Mouse (Mus musculus) kidney, adult 2 months (tissue): Measurements from ENCODE around the gene Gm40193. TPM values are rescaled to one million over a fixed set of nuclear protein-coding genes. Genes with fewer than 3 reads are reported as not detected.

ENCODE experiments used
- DNase-seq: peaks from one replicate; pipeline ENCODE4 v3.0.0; 2021
- H3K27ac ChIP-seq: fragments of 200-500 bp; 2 replicates; pipeline ENCODE4 v1.5.1; 2012; ENCODE audit warnings: low read depth, low read length, control low read depth, inconsistent platforms; ENCODE audit not compliant: insufficient read depth
- H3K27me3 ChIP-seq: fragments of 200-500 bp; replicated peaks from 2 replicates; pipeline ENCODE4 v1.6.1; 2012; ENCODE audit warnings: mild to moderate bottlenecking, moderate library complexity, low read length, inconsistent platforms; ENCODE audit not compliant: control insufficient read depth, insufficient read depth
- H3K36me3 ChIP-seq: fragments of 200-500 bp; 2 replicates; pipeline ENCODE4 v1.6.1; 2012; ENCODE audit warnings: mild to moderate bottlenecking, moderate library complexity, low read length, inconsistent platforms; ENCODE audit not compliant: control insufficient read depth, insufficient read depth
- H3K4me1 ChIP-seq: fragments of 200-500 bp; 2 replicates; pipeline ENCODE4 v1.6.1; 2011; ENCODE audit warnings: low read length; ENCODE audit not compliant: control insufficient read depth, insufficient read depth
- H3K4me3 ChIP-seq: fragments of 200-500 bp; 2 replicates; pipeline ENCODE4 v1.5.1; 2011; ENCODE audit warnings: mild to moderate bottlenecking, low read depth, low read length, control low read depth; ENCODE audit not compliant: insufficient read depth
- CTCF ChIP-seq: fragments of 200-500 bp; conservative IDR thresholded peaks from 2 replicates; pipeline ENCODE4 v1.5.1; 2011; ENCODE audit warnings: low read depth, mild to moderate bottlenecking, control low read depth, low read length, moderate library complexity, mixed read lengths; ENCODE audit not compliant: insufficient read depth, insufficient read length
- POLR2A ChIP-seq: fragments of 200-500 bp; IDR thresholded peaks from one replicate; pipeline ENCODE4 v1.6.1; 2011; ENCODE audit warnings: low read depth, low read length, control low read depth
- WGBS: fragments of 180-500 bp; shearing (Covaris S2); methylation state at CpG from one replicate; pipeline ENCODE4 v1.1.7; 2018; 5-methylcytosine and 5-hydroxymethylcytosine counted together
- polyA plus RNA-seq: library from polyadenylated mRNA; depleted of rRNA; stranded (reverse); fragments of >200 nt; gene quantifications from 2 replicates; pipeline ENCODE4 v1.2.3, GENCODE M21; 2012

Gm40193 gene
- polyA plus RNA-seq, 1 experiment, result not detected

DNA sequence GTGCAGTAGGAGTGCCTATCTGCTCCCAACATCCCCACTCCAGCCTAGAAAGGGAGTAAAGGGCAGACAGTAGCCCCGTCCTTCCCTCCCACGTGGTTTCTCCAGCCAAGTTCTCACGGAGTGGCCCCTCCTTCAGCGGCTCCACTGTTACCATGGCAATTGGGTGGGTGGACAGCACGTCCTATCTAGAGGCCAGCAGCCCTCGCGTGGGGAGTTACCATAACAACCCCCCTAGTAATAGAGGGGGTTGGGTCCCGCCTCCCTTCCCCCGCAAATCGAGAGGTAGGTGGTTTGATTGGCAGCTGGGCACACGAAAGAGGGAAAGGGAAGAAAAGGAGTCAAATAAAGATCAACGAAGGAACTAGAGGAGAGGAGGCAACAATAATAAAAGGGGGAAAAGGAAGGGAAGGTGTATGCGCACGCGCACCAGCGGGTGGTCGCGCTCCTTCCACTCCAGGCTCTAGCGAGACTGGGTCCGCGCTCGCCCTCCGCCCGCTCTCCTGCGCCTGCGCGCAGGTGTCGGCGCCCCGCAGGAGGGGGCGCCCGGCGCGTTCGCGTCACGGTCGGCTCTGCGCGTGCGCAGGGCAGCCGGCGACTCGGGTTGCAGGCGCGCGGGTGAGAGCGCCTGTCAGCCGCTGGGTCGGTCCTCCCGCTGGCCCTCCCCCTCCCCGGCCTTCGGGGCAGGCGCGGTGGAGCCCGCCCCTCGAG, 29.7 kb upstream of the Gm40193 start, which contains the start of gene Mink1:
Gene Mink1 (plus strand): TSS at position 595 of the 708 bp plus-strand sequence.
- peak within 1 kb of the TSS; percentile 92 for H3K27ac ChIP-seq
- H3K36me3 ChIP-seq, result no peaks in the 10 kb centered on the region
- H3K4me1 ChIP-seq, result peaks cover 21% of the 10 kb centered on the region
- DNase-seq, result peak; percentile 95
- peak within 1 kb of the TSS; percentile 86 for H3K4me3 ChIP-seq
- H3K27me3 ChIP-seq, result no peaks in the 10 kb centered on the region
- under 1% methylated on average over 57 of the region's 57 CpGs for WGBS
- TF ChIP-seq POLR2A, result peak; percentile 35
- no peak for TF ChIP-seq CTCF

DNA sequence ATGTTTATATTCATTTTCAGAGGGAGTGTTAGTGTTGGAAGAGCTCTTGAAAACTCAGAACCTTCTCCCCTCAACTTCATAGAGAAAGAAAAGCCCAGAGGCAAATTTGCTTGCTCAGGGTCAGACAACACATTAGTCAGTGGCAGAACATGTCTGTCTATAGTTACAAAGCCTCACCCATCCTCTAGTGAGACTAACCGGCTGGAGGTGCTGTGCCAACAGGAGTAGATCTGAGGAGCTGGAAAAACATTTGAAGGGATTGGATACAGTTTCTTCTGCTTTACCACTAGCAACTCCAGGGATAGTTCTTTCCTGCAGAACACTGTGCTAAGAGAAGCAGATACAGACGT, 29.2 kb upstream of the Gm40193 start:
- H3K4me1 ChIP-seq, result peaks cover 20% of the 10 kb centered on the region
- H3K36me3 ChIP-seq, result no peaks in the 10 kb centered on the region
- no peaks in the 10 kb centered on the region for H3K27me3 ChIP-seq
- peak overlapping the region; percentile 86 for H3K4me3 ChIP-seq
- TF ChIP-seq POLR2A, result no peak
- TF ChIP-seq CTCF, result no peak
- no peak for DNase-seq
- 0% methylated on average over 2 of the region's 2 CpGs for WGBS
- H3K27ac ChIP-seq, result no peak overlapping the region

DNA sequence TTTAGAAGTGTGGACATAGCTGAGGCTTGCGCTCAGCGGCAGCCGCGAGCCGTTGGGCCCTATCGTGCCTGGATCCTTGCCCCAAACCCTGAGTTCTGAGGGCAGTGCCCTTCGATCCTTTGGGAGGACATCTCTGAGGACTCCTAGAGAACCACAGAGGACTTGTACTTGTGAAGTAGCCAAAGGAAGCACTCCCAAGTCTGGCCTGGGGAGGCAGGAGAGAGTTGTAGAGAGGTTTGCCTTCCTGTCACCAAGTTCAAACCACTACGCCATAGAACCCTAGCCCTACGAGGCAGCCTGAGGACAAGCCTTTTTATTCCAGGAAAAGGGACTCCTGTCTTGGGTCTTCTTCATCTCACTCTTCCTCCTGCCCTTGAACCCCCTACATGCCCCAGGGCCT, 24.8 kb upstream of the Gm40193 start:
- H3K27me3 ChIP-seq, result no peaks in the 10 kb centered on the region
- H3K4me1 ChIP-seq, result 0 out of 2 replicates have a peak, but pooled peaks cover 5% of the 10 kb centered on the region
- WGBS, result 77% methylated on average over 9 of the region's 9 CpGs
- H3K4me3 ChIP-seq, result no peak overlapping the region
- DNase-seq, result peak; percentile 44
- no peaks in the 10 kb centered on the region for H3K36me3 ChIP-seq
- TF ChIP-seq POLR2A, result no peak
- no peak; the same call in 1 of the 2 replicates for TF ChIP-seq CTCF
- H3K27ac ChIP-seq, result no peak overlapping the region

DNA sequence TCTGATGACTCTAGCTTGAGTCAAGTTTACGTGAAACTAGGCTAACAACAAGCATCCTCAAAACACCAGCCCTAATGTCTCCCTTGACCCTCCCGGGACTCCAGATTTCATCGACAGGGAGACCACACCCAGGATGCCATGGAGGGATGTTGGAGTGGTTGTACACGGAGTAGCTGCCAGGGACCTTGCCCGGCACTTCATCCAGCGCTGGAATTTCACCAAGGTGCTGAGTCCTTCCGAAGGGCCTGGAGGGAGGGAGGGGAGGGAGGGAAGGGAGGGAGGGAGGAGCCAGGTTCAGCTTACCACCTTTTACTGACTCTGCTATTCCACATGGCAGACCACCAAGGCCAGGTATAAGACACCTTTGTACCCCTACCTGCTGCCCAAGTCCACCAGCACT, 21.2 kb upstream of the Gm40193 start:
- TF ChIP-seq POLR2A, result no peak
- TF ChIP-seq CTCF, result no peak
- WGBS, result 33% methylated on average over 7 of the region's 7 CpGs
- H3K27ac ChIP-seq, result no peak overlapping the region
- no peak for DNase-seq
- no peaks in the 10 kb centered on the region for H3K4me1 ChIP-seq
- H3K4me3 ChIP-seq, result no peak overlapping the region
- H3K27me3 ChIP-seq, result no peaks in the 10 kb centered on the region
- no peaks in the 10 kb centered on the region for H3K36me3 ChIP-seq

DNA sequence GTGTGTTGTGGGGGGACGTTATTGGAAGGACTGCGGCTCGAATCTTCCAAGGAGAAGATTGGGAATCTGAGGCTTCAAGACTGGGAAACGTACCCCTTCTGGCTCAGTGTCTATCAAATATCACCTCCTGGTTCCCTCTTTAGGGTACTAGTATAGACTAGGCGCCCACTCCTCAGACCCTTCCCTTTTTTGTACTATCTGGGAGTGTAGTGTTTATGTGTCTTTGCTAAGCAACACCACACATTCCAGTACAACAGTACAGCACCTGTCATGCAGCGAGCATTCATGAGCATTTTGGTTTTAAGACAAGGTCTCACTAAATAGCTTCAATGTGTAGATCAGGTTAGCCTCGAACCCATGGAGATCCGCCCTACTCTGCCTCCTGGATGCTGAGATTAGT, 18.8 kb upstream of the Gm40193 start:
- Histone ChIP-seq H3K27ac (no peak overlapping the region), H3K4me3 (no peak overlapping the region), H3K4me1 (no peaks in the 10 kb centered on the region), H3K27me3 (no peaks in the 10 kb centered on the region), H3K36me3 (no peaks in the 10 kb centered on the region)
- 94% methylated on average over 8 of the region's 8 CpGs for whole genome bisulfite sequencing
- no peak for DNase-seq
- TF ChIP-seq POLR2A (no peak), CTCF (no peak)

DNA sequence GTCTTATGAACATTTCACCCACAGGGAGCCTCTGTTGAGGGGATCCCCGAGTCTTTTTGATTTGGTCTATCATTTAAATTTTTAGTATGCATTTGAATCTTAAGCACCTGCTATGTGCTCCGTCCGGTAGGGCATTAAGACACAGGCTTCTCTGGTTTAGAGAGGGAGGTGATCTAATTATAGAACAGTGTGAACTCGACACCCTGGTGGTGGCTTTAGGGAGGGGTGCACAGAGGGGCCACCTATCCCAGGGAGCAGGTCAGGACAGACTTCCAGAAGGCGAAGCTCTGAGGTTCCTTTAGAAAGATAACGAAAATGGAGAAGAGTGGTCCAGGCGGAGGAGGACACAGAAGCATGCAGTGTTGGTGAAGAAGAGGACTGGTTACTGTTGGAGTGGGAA, 11.8 kb upstream of the Gm40193 start:
- no peak for DNase-seq
- Histone ChIP-seq H3K4me1 (no peaks in the 10 kb centered on the region), H3K4me3 (no peak overlapping the region), H3K27ac (no peak overlapping the region), H3K36me3 (no peaks in the 10 kb centered on the region), H3K27me3 (no peaks in the 10 kb centered on the region)
- WGBS, result 66% methylated on average over 7 of the region's 7 CpGs
- no peak for TF ChIP-seq CTCF
- no peak for TF ChIP-seq POLR2A

DNA sequence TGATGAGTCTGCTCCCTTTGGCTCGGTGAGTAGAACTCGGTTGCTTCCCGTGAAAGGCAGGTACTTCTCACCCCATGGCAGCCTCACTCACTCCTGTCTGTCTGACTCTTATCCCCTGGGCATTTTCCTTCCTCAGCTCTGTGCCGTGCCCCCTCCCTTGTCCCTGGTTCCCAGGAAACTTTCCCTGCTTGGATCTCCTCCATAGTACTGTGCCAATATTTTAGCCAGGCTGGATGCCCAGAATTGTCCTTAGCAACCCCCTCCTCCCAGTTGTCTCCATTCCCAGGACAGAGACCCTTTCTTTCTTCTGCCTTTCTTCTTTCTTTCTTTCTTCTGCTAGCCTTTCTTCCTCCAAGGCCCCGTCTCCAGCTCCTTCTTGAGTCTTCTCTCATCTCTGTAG, 8.7 kb upstream of the Gm40193 start:
- Histone ChIP-seq H3K4me3 (no peak overlapping the region), H3K27me3 (no peaks in the 10 kb centered on the region), H3K4me1 (no peaks in the 10 kb centered on the region), H3K27ac (no peak overlapping the region), H3K36me3 (no peaks in the 10 kb centered on the region)
- WGBS, result 84% methylated on average over 5 of the region's 5 CpGs
- TF ChIP-seq POLR2A (no peak), CTCF (no peak)
- no peak for DNase-seq
